Mouse (Mus musculus) small intestine, adult 10 weeks (tissue): Measurements from ENCODE around the gene Gal3st2c. TPM values are rescaled to one million over a fixed set of nuclear protein-coding genes. Genes with fewer than 3 reads are reported as not detected.

ENCODE experiments used
- polyA plus RNA-seq: library from polyadenylated mRNA; stranded (reverse); fragments of 350-450 nt; fragmentation: Illumina TruSeq; extraction: RNeasy Lipid Tissue Mini Kit (QIAGEN cat#74804); gene quantifications from one replicate; pipeline ENCODE4 v1.2.3, GENCODE M21; 2014; ENCODE audit warnings: low replicate concordance

Gal3st2c gene
- 0.56 TPM for polyA plus RNA-seq

DNA sequence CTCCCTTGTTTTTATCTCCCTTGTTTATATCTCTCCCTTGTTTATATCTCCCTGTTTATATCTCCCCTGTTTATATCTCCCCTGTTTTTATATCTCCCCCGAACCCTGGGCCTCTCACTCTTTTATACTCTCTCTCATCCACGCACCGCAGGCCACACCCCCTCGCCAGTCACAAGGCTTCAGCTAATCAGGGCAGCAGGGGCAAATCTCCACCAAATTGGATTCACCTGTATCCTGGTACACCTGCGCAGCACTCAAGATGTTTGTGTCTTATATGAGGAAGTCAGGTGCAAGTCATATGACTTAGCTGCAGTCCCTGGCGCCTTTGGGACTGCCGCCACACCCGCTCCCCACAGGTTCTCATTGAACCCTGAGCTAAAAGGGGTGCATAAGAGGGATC, at the start of gene Gal3st2c:
Gene Gal3st2c, plus strand, starts transcription at position 301 of the 400 bp plus-strand sequence.

DNA sequence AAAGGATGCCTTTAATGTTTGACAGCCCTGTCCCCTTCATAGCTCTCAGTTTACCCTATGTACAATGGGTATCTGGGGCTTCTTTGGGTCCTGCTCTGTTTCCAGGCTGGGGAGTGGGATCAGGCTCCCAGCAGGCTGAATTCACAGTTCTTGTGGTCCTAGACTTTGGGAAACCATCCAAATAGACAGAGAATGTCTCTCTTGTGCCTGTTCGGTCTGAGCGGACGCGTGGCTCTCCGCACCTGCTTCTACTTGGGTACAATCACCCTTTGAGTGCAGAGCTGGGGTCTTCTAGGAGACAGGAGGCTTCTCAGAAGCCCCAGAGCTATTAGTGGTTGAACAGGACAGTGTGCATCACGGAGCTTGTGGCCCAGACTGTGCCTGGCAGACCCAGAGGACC, 29.8 kb downstream of the Gal3st2c start, which contains the start of gene Neu4:
Gene Neu4, plus strand, starts transcription at position 301 of the 400 bp plus-strand sequence.

DNA sequence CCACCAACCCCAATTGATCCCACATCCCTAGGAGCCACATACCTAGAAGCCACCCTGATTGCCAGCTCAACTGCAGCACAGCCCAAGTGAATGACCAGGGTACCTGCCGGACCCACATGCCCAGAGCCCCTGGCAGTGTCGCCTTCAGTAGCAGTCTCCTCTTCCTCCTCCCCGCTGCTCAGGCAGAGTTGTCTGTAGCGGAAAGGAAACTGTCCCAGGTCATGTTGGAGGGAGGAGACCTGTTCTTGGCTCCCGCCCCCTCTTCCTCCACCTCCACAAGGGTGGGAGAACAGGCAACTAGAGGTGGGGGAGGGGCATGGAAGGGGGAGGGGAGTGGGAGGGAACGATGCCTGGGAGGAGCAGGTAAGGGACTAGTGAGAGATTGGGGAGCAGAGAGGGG, 62.1 kb downstream of the Gal3st2c start, which contains the start of gene Pdcd1:
Gene Pdcd1, minus strand, starts transcription at position 181 of the 400 bp plus-strand sequence.

Other genes with a start within 250 kb of the Gal3st2c start
- gene Atg4b, start 239.0 kb upstream of the Gal3st2c start, polyA plus RNA-seq = 40.0 TPM
- 10.1 TPM for gene Thap4, start 235.6 kb upstream of the Gal3st2c start, polyA plus RNA-seq
- gene Dtymk, start 188.6 kb upstream of the Gal3st2c start, polyA plus RNA-seq = 31.5 TPM
- gene Ing5, start 186.5 kb upstream of the Gal3st2c start, polyA plus RNA-seq = 6.6 TPM
- gene D2hgdh, start 165.6 kb upstream of the Gal3st2c start, polyA plus RNA-seq = 18.9 TPM
- 140 TPM for gene Gal3st2, start 129.2 kb upstream of the Gal3st2c start, polyA plus RNA-seq
- 30.6 TPM for gene Gal3st2b, start 72.2 kb upstream of the Gal3st2c start, polyA plus RNA-seq
- gene Neu4, start 29.9 kb downstream of the Gal3st2c start, polyA plus RNA-seq = not detected
- not detected for gene Pdcd1, start 62.0 kb downstream of the Gal3st2c start, polyA plus RNA-seq